Mouse (Mus musculus): Measurements from ENCODE around the gene Abca1.
A peak's percentile ranks its signal among the peaks of the same experiment; 100 is the strongest.

The Abca1 gene

DNA sequence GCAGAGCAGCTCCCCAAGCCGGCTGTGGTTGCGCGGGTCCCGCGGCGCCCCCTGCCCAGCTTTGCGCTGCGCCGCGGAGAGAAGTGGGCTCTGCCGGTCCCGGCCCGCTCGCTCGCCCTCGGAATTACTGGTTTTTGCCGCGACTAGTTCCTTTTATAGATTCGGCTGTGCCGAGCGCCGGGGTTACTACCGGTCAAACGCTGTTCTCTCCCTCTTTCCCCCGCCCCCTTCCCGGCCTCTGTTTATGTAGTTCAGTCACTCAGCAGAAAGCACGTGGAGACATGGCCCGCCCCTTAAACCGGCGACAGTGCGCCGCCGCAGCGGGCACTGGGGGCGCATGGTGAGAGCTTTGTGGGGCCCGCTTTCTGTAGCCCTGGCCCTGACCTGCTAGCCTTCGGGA is at the start of gene Abca1:
Gene Abca1 (minus strand): TSS at position 129 of the 400 bp plus-strand sequence.
- DNase-seq (ENCODE audit: low spot score in 2 of 2), result peak; percentile 74 to 81

DNA sequence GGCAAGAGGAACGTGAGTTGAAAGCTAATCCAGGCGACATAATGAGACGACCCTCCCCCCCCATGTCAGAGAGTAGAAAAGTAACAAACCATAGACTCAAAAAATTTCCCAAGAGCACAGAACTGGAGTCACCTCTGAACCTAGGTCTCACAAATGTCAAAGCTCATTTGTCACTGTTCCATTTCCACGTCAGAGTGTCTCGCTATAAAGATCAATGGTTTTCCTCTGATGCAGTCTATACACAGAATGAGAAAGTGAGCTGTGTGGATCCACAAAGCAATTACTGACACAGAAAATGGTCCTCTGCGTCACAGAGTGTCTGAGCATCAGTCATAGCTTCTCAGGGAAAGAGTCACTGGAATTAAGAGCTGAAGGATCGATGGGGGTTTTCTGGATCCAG is 44.8 kb upstream of the Abca1 start:
- DNase-seq (ENCODE audit: low spot score in 2 of 2), result no peak

DNA sequence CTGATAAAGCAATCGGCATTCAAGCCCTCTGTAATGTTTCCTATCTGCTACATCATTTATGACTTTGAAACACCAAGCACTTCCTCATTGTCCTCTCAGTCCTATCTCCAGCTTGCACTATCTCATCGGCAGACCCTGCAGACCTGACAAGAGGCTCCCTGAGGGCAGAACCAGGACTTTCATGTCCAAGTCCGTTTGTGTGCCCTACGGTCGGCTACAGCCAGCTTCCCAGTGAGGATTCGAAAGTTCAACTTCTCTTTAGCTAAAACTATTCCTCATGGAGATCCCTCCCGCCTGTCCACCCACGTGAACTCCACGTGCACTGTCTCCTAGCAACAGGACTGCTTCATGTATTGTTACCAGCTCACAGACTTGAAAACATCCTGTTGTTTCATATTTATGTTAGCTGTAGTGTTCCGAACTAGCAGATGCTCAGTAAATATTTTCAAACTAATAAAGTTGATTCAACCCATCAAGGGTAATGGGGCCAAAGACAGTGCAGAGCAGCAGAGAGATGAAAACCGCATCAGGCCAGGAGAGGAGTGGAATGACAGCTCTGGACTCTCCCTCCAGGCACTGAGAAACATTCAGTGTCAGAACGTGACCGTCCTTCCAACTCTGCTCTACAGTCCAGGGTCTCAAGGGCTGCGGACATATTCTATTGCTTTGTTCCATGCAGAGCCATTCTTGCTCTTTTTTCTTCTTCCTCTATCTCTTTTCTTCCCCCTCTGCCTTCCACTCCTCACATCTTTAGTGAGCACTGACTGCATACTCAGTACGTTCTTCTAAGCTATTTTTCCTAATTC is 44.1 kb upstream of the Abca1 start:
- DNase-seq (ENCODE audit: low spot score in 2 of 2), result no peak

DNA sequence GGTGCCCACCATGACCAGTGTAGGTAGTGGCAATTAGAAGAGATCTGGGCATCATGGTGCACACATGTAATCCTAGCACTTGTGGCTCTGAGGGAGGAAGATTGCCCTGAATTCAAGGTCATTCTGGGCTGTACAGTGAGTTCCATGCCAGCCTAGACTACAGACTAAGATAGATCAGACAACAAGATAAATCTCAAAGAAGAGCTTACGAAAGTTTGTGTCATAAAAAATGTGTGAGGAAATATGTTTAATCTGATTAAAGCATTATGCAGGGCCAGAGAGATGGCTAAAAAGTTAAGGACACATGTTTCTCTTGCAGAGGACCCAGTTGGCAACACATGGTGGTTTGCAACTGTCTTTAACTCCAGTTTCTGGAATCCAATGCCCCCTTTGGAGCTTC is 40.6 kb upstream of the Abca1 start:
- no peak for DNase-seq (ENCODE audit: low spot score in 2 of 2)

DNA sequence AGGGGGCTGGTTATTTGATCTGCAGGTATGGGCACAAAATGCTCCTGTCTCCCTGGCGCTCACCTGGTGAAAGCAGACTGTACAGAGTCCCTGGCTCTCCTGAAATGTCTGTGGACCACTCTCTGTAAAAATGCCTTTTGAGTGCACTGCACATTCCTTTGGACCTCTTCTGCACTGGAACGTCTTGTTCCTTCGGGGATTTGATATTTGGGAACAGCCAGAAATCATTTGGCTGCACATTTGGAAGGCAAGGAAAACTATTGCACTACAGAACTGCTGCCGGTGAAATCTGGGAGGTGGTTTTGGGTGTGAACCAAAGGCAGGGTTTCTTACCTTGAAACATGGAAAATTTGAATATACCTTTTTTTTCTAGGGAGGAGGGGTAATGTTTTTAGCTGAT is 38.1 kb upstream of the Abca1 start:
- DNase-seq (ENCODE audit: low spot score in 2 of 2), result no peak

DNA sequence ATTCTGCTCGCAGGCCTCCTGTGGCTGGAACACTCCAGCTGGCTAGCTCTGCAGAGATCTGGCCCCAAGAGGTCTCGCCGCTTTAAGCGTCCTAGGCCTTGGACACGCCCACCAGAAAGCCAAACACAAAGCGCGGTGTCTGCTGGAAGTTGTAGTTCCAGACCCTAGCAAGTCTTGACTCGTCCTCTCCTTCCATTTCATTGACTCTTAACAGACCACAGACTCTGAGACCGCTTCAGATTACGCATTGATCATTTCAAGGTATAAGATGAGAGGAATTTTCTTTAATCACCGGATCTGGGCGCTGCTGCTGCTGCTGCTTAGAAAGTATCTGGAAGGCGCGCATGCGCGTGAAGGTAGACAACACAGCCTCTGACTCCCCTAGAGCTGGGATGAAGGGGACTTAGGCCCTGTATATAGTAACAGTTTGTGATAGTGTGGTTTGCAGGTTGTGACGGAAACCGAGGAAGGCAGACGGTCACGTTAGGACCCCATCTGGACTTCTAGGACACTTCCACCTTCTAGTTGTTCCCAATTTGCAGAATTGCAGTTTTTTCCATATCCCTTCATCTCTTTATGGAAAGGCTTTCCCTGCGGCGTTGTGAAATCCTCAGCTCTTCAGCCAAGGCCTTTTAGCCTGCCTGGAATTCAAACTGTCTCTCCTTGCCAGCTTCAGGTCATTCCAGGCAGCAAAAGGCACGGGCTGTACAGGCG is 36.5 kb upstream of the Abca1 start:
- DNase-seq (ENCODE audit: low spot score in 2 of 2), result peak; percentile 74 to 79

DNA sequence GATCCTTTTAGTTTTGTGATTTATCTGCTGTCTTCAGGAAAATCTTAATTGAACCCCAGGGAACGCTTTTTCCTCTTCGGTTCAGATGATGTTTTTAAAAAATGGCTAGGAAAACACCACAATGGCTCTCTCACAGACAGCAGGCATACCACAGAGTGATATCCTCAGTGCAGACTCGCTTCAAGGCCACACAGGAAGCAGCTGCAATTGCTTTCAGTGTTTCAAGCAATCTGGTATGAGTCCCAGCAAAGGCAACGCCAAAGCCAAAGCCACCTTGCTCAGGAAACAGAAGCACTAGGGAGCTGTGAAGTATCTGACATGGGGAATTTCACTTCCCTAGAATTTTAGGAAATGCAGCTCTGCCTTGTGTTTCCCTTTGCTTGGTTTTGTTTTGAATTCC is 27.4 kb upstream of the Abca1 start:
- no peak for DNase-seq (ENCODE audit: low spot score in 2 of 2)

DNA sequence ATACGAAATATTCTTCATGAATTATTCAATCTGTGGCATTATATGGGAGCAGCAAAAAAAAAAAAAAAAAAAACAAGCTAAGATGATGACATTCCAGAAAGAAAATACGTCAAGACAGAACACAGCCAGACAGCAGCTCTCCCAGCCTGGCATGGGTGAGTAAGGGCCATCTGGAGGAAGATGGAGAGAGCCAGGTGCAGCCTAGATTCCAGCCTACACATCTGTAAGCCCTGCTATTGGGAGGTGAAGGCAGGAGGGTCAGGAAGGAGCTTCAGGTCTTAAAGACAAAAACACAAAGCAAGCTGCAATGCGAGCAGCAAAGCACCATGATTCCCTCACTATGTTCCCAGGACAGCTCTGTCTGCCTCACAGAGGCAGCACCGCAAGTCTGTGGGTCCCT is 26.9 kb upstream of the Abca1 start:
- no peak for DNase-seq (ENCODE audit: low spot score in 2 of 2)

DNA sequence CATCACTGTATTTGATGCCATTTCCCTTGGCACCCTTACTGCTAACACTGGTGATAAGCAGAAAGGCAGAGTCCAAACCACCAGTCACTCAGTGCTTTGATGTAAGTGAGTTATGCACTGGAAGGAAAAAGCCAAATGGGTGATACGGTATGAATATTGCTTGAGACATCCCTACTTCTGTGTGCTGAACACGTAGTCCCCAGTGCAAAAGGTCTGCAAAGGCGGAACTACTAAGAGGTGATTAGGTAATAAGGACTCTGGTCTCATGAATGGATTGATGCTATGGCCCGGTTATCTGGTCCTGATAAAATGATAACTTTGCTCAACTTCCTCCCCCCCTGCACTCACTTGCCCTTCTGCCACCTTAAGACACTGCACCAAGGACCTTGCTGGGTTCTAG is 26.4 kb upstream of the Abca1 start:
- DNase-seq (ENCODE audit: low spot score in 2 of 2), result no peak

DNA sequence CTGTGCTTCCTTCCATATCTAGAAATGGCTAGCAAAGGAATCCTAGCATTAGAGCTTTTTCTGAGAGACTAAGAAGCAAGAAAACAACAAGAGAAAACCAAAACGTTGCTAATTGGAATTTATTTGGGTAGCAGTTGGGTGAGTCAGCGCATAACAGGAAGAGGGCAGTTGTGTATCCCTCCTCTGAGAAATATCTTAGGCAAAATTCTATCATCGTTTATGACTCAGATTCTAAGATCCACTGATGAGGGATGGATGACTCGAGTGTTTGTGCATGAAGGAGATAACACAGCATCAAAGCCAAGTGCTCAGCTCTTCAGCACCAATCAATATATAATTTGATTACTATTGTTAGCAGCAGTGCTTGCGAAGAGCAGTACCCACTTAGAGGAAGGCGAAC is 21.8 kb upstream of the Abca1 start:
- DNase-seq (ENCODE audit: low spot score in 2 of 2), result no peak

DNA sequence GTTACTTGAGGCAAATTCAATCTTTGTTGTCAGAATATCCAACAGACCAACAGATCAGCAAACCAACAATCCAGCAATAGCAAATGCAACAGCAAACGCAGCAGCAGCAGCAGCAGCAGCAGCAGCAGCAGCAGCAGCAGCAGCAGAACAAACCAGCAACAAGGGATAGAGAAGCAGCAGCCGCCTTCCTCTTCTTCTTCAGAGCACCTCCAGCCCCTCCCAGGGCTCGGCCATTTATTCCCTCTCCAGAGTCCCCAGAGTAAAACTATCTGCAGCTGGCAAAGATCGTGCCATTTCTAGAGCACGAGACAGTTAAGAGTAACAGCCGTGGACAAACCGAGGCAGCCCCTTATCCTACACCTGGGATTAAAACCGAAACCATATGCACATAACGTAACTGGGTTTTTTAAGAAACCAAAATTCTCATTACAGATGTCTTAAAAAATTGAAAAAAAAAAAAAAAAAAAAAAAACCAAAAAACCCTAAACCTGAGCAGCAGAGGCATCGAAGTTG is 19.7 kb upstream of the Abca1 start:
- DNase-seq (ENCODE audit: low spot score in 2 of 2), result no peak

DNA sequence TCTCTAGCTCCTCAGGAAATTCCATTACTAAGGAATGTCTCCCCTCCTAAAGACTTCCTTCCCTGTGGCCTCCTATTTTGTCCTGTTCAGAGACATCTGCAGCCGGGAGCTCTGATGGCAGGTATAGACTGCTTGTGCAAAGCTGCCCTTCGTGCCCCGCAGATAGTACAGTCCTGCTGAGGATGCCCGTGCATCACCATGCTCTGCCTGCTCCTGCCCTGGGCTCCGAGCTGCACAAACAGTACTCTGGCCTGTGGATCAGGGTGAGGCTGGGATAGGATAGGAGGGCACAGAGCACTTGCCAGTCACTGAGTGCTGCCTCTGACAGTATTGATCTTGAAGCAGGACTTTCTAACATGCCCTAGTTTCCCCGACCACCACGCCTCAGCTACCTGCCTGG is 18.8 kb upstream of the Abca1 start:
- DNase-seq (ENCODE audit: low spot score in 2 of 2), result no peak

DNA sequence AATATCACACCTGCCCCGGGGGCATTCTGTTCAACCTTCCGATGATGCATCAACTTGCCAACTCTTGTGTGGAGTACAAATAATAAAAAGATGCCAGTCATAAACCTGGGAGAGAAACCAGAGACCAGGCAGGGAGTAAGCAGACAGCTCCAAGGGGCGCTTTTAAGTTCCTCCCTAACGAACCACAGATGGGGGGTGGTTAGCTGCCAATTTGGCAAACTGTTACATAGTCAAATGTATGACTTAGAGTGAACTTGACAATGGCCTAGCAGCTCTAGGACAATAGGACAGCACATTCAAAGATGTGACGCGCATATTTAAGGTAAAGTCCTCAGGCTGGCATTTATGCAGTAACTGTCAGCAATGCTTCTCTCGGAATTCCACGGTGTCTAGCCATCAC is 18.0 kb upstream of the Abca1 start:
- DNase-seq (ENCODE audit: low spot score in 2 of 2), result no peak

DNA sequence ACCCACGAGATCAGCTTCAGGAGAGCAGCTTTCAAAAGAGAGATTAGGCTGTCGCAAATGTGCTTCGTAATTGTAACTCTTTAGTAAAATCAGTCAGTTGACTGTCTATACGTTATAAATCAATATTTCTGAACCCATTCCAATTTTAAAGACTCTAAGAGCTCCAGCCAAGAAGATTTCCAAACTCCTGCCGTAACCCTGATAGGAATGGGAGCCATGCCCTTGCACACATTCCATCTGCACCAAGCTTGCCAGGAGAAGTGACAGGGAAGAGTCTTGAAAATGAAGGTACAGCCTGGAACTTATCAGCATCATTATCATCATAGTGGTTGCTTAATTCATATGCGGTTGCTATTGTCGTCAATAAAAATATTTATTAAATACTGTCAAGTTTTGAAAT is 15.2 kb upstream of the Abca1 start:
- DNase-seq (ENCODE audit: low spot score in 2 of 2), result no peak

DNA sequence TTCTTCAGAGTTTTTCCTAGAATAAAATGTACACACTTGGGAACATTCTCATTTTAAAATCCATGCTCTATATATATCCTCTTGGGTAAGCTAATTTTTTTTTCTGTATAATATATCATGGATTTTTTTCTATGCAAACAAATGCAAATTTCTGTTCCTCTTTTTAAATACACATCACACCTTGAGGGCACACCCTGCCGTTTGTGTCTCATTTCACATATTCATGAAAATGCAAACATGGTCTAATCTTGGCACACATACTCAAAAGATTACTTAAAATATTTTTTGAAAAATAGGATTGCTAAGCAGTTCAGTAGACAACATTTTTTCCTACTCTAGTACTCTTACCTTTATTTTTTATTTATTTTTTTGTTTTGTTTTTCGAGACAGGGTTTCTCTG is 10.7 kb upstream of the Abca1 start:
- no peak for DNase-seq (ENCODE audit: low spot score in 2 of 2)

DNA sequence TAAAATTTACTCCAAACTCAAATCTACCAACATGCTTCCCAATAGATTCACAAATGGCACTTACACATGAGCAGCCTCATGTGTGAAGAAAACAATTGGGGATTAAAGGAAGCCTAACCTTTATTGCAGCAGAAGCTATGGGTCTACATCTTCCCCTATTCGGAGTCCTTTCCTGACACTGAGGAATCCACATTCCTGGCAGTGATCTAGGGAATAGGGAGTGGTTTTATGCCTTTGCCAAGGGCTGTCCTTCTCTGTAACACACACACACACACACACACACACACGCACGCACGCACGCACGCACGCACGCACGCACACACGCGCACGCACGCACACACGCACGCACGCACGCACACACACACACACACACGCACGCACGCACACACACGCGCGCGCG is 5.5 kb upstream of the Abca1 start:
- no peak for DNase-seq (ENCODE audit: low spot score in 2 of 2)

DNA sequence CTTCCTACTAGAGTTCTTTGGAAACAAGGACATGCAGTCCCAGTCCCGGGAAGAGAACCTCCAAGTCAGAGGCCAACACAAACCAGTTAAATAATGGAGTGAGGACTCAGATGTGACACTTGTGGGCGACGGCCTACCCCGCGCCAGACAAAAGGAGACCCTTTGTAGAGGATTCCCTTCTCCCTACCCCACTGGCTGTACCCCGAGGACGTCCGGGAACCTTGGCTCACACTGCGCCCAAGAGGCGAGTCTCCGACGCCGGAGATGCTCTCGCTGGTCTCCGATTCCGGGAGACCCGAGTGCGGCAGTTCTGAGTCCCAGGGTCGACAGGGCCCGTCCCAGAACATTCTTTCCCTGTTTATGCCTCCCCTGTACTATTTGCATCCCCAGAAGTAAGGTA is 519 bp downstream of the Abca1 start:
- DNase-seq (ENCODE audit: low spot score in 2 of 2), result peak; percentile 14 to 19

DNA sequence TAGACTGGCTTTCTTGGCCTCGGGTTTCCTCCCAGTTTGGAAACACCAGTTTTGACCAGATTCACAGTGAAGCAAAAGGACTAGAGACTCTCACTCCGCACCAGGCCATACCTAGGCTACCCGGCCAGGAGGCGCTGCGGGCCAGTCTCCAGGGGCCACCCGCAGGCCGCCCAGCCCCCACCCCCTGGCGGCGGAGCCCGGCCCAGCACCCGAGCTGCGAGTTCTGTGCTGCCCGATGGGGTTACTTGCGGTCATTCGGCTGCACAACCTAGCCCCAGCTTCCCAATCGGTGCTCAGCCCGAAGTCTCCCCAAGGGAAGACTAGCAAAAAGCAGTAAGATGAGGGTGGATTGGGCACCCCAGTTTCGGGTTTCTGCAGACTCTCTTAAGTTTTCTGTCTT is 1.1 kb downstream of the Abca1 start:
- peak; percentile 63 to 69 for DNase-seq (ENCODE audit: low spot score in 2 of 2)

DNA sequence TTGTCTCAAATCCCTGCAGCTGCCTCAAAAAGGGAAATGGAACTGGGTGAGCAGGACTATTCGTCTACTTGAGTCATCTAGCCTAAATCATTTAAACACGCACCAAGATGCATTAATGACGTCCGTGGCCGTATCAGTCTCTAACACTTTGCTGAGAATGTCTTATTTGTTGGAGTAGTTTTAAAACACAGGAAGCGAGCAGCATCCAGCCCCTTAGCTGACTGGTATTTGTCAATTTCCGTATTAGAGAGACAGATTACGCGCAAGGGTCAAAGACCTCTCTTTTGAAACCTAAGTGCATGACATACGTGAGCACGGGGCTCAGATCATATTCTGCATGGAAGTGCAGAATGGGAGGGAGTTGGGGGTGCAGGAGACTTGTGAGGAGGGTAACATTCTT is 4.2 kb downstream of the Abca1 start:
- no peak for DNase-seq (ENCODE audit: low spot score in 2 of 2)

DNA sequence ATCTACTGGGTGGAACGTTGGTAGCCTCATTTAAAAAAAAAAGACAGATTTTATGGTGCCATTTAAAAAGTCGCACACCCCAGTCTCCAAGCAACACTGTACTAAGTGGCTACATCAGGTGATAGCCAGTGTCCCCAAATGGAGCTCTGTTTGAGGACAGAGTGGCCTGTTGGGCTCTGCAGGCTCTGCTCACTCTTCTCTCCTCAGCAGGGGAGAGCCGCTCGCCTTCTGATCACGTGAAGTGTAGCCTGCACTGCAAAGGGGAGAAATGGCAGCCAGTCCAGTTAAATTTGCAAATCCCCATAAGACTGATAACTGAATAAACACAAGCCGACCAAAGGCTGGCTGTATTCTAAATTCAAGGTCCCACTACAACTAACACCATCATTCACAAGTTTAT is 6.0 kb downstream of the Abca1 start:
- DNase-seq (ENCODE audit: low spot score in 2 of 2), result no peak

DNA sequence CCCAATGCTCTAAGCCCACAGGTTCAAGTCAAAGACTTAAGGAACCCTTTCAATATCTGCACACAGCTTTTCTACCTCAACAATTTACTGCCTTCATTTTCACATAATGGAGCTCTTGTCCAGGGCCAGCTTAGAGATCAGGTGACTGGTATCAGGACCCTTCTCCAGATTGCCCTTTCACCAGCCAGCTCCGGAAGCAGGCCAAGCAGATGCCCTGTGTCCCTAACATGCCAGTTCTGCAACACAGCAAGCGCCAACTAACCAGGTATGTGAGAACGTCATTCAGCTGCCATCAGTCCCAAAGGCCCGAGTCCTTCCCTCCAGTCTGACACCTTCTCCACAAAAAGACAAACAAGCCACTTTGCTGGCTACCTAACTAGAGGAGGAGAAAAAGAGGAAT is 6.6 kb downstream of the Abca1 start:
- DNase-seq (ENCODE audit: low spot score in 2 of 2), result no peak

DNA sequence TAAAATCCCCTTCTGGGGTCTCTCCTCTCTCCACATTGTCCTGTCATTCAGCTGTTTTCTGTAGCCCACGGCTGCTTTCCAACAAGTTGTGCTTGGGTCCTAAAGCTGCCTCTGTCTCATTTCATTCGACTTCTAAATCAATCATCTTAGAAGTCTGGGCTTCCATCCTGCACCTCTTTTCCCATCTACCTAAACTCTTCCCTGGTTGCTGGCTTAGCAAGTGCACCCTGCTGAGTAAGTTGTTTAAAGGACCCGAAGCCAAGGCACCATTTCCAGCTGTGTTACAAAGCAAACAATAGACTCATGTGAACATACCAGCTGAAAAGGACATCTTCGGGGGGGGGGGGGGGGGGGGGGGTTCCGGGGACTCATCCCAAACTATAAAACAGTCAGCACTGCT is 7.0 kb downstream of the Abca1 start:
- DNase-seq (ENCODE audit: low spot score in 2 of 2), result no peak

DNA sequence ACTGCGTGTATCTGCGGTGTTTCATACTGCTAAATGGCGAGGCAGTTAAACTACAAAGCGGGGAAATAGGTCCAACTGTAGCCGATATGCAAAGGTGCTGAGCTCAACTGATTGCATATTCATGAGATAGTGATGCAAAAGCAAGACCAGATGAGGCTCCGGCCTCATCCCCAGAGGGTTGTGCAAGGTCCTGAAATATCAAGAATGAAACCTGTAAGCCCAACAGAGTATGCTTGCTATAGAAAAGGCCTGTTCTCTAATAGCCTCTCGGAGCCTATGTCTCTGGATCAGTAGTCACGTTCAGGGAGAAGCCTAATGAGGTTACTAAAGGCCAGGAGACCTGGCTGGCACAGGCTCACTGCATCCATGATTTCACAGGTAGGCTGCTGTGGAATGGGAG is 9.2 kb downstream of the Abca1 start:
- no peak for DNase-seq (ENCODE audit: low spot score in 2 of 2)
